Mouse (Mus musculus) embryonic facial prominence, embryonic 12.5 days (tissue): ENCODE results near the gene Tcaf2. TPM values are rescaled to one million over a fixed set of nuclear protein-coding genes. Genes with fewer than 3 reads are reported as not detected.
A peak's percentile ranks its signal among the peaks of the same experiment; 100 is the strongest.

Source experiments
- ATAC-seq: fragments of 200-750 bp; cut with Nextera tagmentation; 2 replicates; pipeline ENCODE4 v1.8.0; 2017; ENCODE audit not compliant: insufficient number of reproducible peaks, insufficient read depth, low FRiP score, low TSS enrichment
- H3K27ac ChIP-seq: fragments of 300-500 bp; sonication (generic); 2 replicates; pipeline ENCODE4 v1.5.1; 2016; ENCODE audit warnings: mild to moderate bottlenecking
- H3K27me3 ChIP-seq: fragments of 300-500 bp; sonication (generic); 2 replicates; pipeline ENCODE4 v1.6.1; 2016; ENCODE audit warnings: mild to moderate bottlenecking, moderate library complexity
- H3K36me3 ChIP-seq: fragments of 300-500 bp; sonication (generic); 2 replicates; pipeline ENCODE4 v1.6.1; 2016; ENCODE audit warnings: mild to moderate bottlenecking
- H3K4me1 ChIP-seq: fragments of 300-500 bp; sonication (generic); 2 replicates; pipeline ENCODE4 v1.6.1; 2016
- H3K4me2 ChIP-seq: fragments of 300-500 bp; sonication (generic); replicated peaks from 2 replicates; pipeline ENCODE4 v1.6.1; 2016; ENCODE audit warnings: mild to moderate bottlenecking, moderate library complexity
- H3K4me3 ChIP-seq: fragments of 300-500 bp; sonication (generic); 2 replicates; pipeline ENCODE4 v1.5.1; 2016; ENCODE audit warnings: mild to moderate bottlenecking
- H3K9ac ChIP-seq: fragments of 300-500 bp; sonication (generic); 2 replicates; pipeline ENCODE4 v1.6.1; 2016; ENCODE audit warnings: mild to moderate bottlenecking, moderate library complexity
- H3K9me3 ChIP-seq: fragments of 300-500 bp; sonication (generic); 2 replicates; pipeline ENCODE4 v1.6.1; 2016; ENCODE audit warnings: mild to moderate bottlenecking, moderate library complexity
- WGBS: fragments of 180-500 bp; shearing (Covaris S2); methylation state at CpG from one replicate; pipeline ENCODE4 v1.1.7; 2016; 5-methylcytosine and 5-hydroxymethylcytosine counted together
- polyA plus RNA-seq: library from polyadenylated mRNA; unstranded; fragments of >200 nt; fragmentation: Nextera tagmentation; extraction: Ambion mirVana; gene quantifications from 2 replicates; pipeline ENCODE4 v1.2.1, GENCODE M21; 2016

Gene Tcaf2
- 5.8 and 6.6 TPM in 2 replicates for polyA plus RNA-seq

DNA sequence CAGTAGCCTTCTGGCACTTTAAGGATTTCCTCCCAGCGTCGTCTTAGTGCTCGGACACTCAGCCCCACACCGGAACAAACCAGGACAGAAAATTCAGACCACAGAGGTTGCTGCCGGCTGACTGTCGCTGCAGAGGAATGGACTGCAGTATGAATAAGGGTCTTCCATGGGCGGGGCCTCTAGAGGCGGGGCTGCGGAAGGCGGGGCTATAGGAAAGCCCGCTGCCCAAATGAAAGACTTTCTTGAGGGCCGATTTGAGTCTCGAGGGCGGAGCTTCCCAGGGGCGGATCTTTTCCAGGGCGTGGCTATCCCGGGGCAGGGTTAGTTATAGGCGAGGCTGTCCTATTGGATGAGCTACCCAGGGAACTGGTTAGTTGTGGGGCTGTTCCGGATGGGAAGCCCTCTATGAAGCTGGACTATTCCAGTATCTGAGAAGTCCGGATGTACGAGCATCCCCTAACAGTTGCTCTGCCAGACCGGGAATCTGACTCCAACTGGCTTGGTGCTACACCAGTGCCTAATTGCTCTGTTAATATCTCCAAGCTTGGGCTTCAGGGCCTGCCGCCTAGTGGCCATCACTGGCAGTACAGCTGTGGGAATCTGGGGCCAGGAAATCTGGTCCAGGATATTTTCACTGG, at the start of gene Tcaf2:
Gene Tcaf2 (minus strand): TSS at position 343 of the 638 bp plus-strand sequence.
- no peak within 1 kb of the TSS for H3K27ac ChIP-seq
- no peaks in the 10 kb centered on the region for H3K27me3 ChIP-seq
- H3K4me3 ChIP-seq, result peak within 1 kb of the TSS; percentile 36
- no peaks in the 10 kb centered on the region for H3K4me1 ChIP-seq
- no peaks in the 10 kb centered on the region for H3K9me3 ChIP-seq
- WGBS, result under 1% methylated on average over 23 of the region's 23 CpGs
- peak; percentile 98 for ATAC-seq
- no peaks in the 10 kb centered on the region for H3K36me3 ChIP-seq
- no peak within 1 kb of the TSS for H3K9ac ChIP-seq
- peak within 1 kb of the TSS; percentile 53 for H3K4me2 ChIP-seq

DNA sequence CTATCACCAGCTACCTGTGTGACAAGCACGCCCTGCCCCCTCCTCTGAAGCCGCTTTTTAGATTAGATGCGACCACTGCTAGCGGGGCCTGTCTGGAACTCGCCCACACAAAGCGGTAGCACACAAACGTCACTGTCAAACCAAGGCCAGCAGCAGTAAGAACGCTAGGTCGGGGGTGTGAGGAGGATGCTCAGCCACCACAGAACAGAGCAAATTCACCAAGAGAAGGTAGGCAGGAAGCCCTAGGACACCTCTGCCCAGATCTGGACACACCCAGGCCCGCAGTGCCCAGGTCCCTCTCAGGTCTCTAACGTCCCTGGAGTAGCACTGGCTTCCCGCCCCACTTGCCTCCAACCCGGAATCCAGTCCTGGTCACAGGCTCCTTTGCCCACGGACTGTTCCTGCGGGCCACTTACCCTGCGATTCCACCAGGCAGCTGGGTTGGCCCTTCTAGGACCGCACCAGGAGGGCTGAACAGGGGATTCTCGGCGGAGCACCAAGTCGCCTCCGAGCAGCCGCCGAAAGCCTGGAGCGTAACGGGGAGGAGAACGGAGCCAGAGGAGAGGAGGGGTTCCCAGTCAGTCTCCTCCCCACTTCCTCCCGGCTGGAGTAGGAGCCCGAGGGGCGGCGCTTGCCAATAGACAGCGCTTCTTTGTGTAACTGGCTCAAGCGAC, 47.6 kb upstream of the Tcaf2 start:
- ATAC-seq, result peak; percentile 92
- no peaks in the 10 kb centered on the region for H3K27me3 ChIP-seq
- H3K9ac ChIP-seq, result peak overlapping the region; percentile 88
- peak overlapping the region; percentile 73 for H3K4me2 ChIP-seq
- no peaks in the 10 kb centered on the region for H3K9me3 ChIP-seq
- peaks cover 9% of the 10 kb centered on the region; the same call in 1 of the 2 replicates for H3K4me1 ChIP-seq
- H3K36me3 ChIP-seq, result peaks cover 9% of the 10 kb centered on the region; the same call in 1 of the 2 replicates
- WGBS, result under 1% methylated on average over 32 of the region's 32 CpGs
- peak overlapping the region; percentile 70 for H3K4me3 ChIP-seq
- H3K27ac ChIP-seq, result peak overlapping the region; percentile 96

DNA sequence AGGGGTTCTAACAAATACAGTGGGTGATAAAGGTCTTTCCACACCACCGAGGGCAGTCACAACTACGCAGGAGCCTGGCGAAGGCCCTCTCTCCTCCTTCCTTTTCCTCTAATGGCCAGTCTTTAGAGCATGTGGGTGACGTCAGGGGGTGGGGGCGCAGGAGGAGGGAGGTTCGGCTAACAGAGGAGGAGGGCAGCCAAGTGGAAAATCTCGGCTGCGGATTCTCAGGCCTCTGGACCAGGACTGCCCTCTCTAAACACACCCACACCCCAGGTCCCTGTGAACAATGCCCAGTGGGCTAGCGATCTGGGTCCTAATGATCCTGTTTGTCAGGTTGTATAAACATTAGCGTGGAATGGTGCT, 47.1 kb upstream of the Tcaf2 start:
- peak overlapping the region; percentile 70 for H3K4me3 ChIP-seq
- WGBS, result under 1% methylated on average over 9 of the region's 10 CpGs

DNA sequence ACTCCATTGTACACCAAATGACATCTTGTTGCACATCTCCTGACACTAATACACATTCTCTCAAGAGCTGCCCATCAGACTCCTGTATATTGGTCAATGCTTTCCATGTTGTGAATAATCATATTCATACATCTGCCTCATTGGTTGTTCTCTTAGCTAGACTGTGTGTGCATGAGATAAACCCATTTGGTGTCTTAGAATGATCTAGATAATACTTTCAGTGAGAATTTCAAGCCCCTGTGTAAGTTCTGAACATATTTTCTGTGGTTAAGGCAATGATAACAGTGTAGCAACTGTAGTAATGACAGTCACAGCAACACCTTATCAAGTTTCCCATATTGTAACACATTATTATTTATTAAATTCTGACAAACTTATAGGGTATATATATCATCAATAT, 44.7 kb upstream of the Tcaf2 start:
- Histone ChIP-seq H3K36me3 (peaks cover 27% of the 10 kb centered on the region), H3K9me3 (no peaks in the 10 kb centered on the region), H3K9ac (no peak overlapping the region), H3K4me1 (peaks cover 9% of the 10 kb centered on the region; the same call in 1 of the 2 replicates), H3K27me3 (no peaks in the 10 kb centered on the region), H3K27ac (no peak overlapping the region), H3K4me2 (no peak overlapping the region), H3K4me3 (no peak overlapping the region)
- ATAC-seq, result no peak

More for the DNA sequence above, 47.1 kb upstream of the Tcaf2 start:
- H3K27me3 ChIP-seq, result no peaks in the 10 kb centered on the region
- no peaks in the 10 kb centered on the region for H3K9me3 ChIP-seq
- peak overlapping the region; percentile 73 for H3K4me2 ChIP-seq
- H3K27ac ChIP-seq, result peak overlapping the region; percentile 96
- ATAC-seq, result peak; percentile 86
- H3K4me1 ChIP-seq, result peaks cover 9% of the 10 kb centered on the region; the same call in 1 of the 2 replicates
- peaks cover 10% of the 10 kb centered on the region; the same call in 1 of the 2 replicates for H3K36me3 ChIP-seq
- peak overlapping the region; percentile 88 for H3K9ac ChIP-seq

DNA sequence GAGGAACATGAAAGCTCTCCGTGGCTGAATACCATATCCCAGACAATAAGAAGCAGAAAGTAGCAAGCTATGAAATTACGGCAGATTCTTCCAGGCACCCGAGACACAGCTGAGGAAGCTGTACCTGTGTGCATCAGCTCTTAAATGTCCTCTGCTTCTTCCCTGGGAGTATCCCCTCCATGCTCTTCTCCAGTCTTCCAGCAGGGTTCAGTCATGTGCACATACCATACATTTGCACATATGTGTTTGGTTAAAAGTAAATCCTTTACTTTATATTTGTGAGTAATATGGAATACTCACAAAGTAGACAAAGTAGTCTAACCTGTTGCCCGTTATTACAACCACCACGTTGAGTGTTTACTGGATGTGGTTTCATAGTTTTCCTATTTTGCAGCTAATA, 42.9 kb upstream of the Tcaf2 start:
- no peaks in the 10 kb centered on the region for H3K27me3 ChIP-seq
- no peak overlapping the region for H3K4me2 ChIP-seq
- ATAC-seq, result no peak
- H3K27ac ChIP-seq, result no peak overlapping the region
- peaks cover 9% of the 10 kb centered on the region; the same call in 1 of the 2 replicates for H3K4me1 ChIP-seq
- H3K36me3 ChIP-seq, result peaks cover 31% of the 10 kb centered on the region
- 87% methylated on average over 5 of the region's 5 CpGs for WGBS
- H3K9me3 ChIP-seq, result no peaks in the 10 kb centered on the region
- no peak overlapping the region for H3K4me3 ChIP-seq
- no peak overlapping the region for H3K9ac ChIP-seq

DNA sequence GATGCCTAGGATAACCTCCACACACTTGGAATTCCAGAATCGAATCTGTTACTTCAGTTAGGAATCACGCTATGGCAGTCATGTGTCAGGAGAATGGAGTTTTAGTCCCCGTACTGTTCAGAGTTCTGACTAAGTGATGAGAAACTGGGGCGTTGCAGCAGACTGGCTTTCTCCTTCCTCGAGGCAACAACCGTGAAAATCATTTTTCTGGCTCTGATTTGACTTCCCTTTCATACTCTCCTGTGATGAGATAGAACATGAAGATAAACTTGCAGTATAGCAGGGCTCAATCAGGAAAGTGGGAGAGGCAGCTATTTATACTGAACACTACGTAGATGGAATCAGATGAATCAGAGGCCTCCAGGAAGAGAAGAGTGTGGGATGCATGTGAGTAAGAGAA, 35.0 kb upstream of the Tcaf2 start:
- H3K36me3 ChIP-seq, result peaks cover 52% of the 10 kb centered on the region
- ATAC-seq, result no peak
- WGBS, result 87% methylated on average over 7 of the region's 7 CpGs
- no peak overlapping the region for H3K4me2 ChIP-seq
- H3K9ac ChIP-seq, result no peak overlapping the region
- H3K4me1 ChIP-seq, result no peaks in the 10 kb centered on the region
- H3K4me3 ChIP-seq, result no peak overlapping the region
- H3K27ac ChIP-seq, result no peak overlapping the region
- no peaks in the 10 kb centered on the region for H3K9me3 ChIP-seq
- H3K27me3 ChIP-seq, result no peaks in the 10 kb centered on the region

DNA sequence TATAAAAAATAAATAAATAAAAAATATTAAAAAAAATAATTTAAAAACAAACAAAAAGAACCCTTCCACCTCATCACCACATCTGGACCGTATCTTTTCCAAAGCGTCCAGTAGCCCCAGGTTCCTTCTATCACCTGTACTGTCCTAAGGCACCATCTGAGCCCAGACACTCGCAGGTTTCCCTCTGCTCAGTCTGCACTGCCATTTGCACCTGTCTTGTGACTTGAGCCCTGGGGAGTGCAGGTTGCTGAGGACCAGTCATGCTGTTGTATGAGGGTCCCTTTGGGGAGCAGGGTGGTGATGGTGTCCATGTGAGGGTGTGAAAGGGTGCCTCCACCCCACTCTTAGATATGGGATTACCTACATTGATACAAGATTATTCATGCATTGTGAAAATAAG, 31.0 kb upstream of the Tcaf2 start:
- H3K27me3 ChIP-seq, result no peaks in the 10 kb centered on the region
- 92% methylated on average over 3 of the region's 3 CpGs for WGBS
- no peak overlapping the region for H3K4me2 ChIP-seq
- no peaks in the 10 kb centered on the region for H3K9me3 ChIP-seq
- peaks cover 79% of the 10 kb centered on the region for H3K36me3 ChIP-seq
- peak; percentile 52; the same call in 1 of the 2 replicates for ATAC-seq
- H3K4me3 ChIP-seq, result no peak overlapping the region
- H3K9ac ChIP-seq, result no peak overlapping the region
- H3K27ac ChIP-seq, result no peak overlapping the region
- no peaks in the 10 kb centered on the region for H3K4me1 ChIP-seq

DNA sequence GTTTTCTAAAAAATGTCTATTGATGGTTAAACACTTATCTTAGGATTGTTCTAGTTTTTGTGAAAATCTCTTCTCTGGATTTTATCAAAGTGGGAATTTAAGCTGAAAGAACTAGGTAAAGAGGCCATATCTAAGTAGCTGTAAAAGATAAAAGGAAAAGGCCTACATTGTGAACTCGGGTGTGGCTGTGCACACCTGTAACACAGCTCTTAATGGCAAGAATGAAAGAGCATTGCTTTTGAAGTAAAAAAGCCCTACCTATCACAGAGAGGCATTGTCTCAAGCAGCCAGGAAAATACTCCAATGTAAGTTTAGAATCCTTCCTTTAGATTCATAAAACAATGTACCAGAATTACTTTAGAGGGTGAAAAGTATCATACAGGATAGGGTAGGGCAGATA, 26.7 kb upstream of the Tcaf2 start:
- Histone ChIP-seq H3K9ac (no peak overlapping the region), H3K27me3 (no peaks in the 10 kb centered on the region), H3K4me2 (no peak overlapping the region), H3K9me3 (no peaks in the 10 kb centered on the region), H3K4me3 (no peak overlapping the region), H3K27ac (no peak overlapping the region), H3K4me1 (no peaks in the 10 kb centered on the region), H3K36me3 (peaks cover 55% of the 10 kb centered on the region)
- ATAC-seq, result no peak
- 86% methylated on average over 1 of the region's 1 CpGs for WGBS

DNA sequence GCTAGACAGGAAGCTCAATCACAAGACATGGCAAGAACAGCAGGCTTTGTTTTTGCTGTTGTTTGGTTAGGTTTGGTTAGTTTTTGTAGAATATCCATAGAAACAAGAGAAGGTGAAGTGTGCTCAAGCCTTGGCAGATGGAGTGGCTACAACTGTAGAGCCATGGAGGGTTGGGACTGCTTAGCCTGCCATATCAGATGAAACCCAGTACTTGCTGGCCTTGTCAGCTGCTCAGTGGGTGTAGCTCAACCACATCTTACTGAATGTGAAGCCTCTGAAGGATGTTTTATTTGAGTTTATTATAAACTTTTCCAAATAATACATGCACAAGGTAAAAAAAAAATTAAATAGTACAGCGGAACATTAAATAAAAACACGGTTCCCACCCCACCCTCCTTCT, 22.7 kb upstream of the Tcaf2 start:
- Histone ChIP-seq H3K27me3 (no peaks in the 10 kb centered on the region), H3K4me2 (no peak overlapping the region), H3K27ac (no peak overlapping the region), H3K4me3 (no peak overlapping the region), H3K9ac (no peak overlapping the region), H3K36me3 (peaks cover 17% of the 10 kb centered on the region), H3K9me3 (no peaks in the 10 kb centered on the region), H3K4me1 (no peaks in the 10 kb centered on the region)
- 91% methylated on average over 2 of the region's 2 CpGs for WGBS
- ATAC-seq, result no peak

DNA sequence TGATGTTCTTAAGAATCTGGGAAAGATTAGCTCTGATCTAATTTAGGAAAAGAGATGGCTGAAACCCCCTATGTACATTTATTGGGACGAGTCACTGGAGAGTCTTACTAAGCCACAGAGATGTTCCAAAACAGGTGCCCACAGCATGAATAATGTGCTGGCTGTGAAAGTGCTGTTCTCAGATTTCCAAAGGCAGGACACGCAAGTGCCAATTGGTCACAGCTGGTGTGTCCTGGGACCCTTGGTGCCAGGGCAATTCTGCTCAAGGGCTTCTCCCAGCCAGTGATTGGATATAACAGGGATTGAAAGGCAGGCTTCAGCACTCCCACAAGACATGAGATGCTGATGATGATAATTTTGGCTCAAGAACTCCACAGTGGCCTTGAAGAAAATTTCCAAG, 16.7 kb upstream of the Tcaf2 start:
- Histone ChIP-seq H3K36me3 (no peaks in the 10 kb centered on the region), H3K9ac (no peak overlapping the region), H3K9me3 (no peaks in the 10 kb centered on the region), H3K4me1 (no peaks in the 10 kb centered on the region), H3K27ac (no peak overlapping the region), H3K4me3 (no peak overlapping the region), H3K27me3 (no peaks in the 10 kb centered on the region), H3K4me2 (no peak overlapping the region)
- WGBS, result 28% methylated on average over 2 of the region's 2 CpGs
- ATAC-seq, result no peak

DNA sequence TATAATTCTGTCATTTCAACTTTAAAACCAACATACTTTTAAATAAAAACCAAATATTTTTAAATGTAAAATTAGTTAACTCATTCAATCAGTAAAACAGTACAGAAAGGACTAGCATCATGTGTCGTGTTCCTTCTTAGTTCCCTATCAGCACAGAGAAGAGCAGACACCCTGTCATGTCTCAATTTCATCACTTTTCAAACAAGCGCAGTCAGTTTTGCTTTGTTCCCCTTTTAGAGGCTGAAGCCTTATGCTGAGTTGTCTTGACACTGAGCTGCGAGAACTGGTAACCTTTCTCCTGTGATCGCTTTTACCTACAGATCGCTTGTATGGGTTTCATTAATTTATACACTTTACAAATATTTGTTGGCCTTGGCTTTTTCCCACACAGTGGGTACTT, 10.7 kb downstream of the Tcaf2 start:
- 85% methylated on average over 5 of the region's 5 CpGs for WGBS
- no peaks in the 10 kb centered on the region for H3K4me1 ChIP-seq
- H3K36me3 ChIP-seq, result no peaks in the 10 kb centered on the region
- H3K4me3 ChIP-seq, result no peak overlapping the region
- H3K9ac ChIP-seq, result no peak overlapping the region
- H3K4me2 ChIP-seq, result no peak overlapping the region
- no peak overlapping the region for H3K27ac ChIP-seq
- no peak for ATAC-seq
- H3K9me3 ChIP-seq, result no peaks in the 10 kb centered on the region
- H3K27me3 ChIP-seq, result no peaks in the 10 kb centered on the region

DNA sequence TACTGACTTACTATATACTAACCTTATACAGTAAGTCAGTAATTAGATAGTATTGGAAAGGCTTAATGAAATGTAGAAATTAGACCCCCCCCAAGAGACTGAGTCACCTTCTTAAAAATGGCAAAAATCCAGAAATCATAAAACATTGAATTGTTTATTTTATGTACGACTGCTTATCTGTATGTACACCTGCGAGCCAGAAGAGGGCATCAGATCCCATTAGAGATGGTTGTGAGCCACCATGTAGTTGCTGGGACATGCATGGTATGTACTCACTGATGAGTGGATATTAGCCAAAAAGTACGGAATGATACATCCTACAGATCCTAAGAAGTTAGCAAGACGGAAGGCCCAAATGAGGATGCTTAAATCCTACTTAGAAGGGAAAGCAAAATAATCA, 13.7 kb downstream of the Tcaf2 start:
- H3K9me3 ChIP-seq, result no peaks in the 10 kb centered on the region
- no peak overlapping the region for H3K27ac ChIP-seq
- no peak overlapping the region for H3K9ac ChIP-seq
- WGBS, result 71% methylated on average over 4 of the region's 4 CpGs
- H3K4me2 ChIP-seq, result no peak overlapping the region
- no peak overlapping the region for H3K4me3 ChIP-seq
- no peak for ATAC-seq
- no peaks in the 10 kb centered on the region for H3K36me3 ChIP-seq
- H3K27me3 ChIP-seq, result no peaks in the 10 kb centered on the region
- H3K4me1 ChIP-seq, result no peaks in the 10 kb centered on the region
